Mouse (Mus musculus) liver, embryonic 13.5 days (tissue): ENCODE data around the gene Stkld1. TPM values are rescaled to one million over a fixed set of nuclear protein-coding genes. Genes with fewer than 3 reads are reported as not detected.
"Not testable (repeated sequence)": the region's sequence is repeated elsewhere in the genome, so short reads cannot be mapped to it uniquely, and the experiment has no call there.

ENCODE experiments used
- ATAC-seq: fragments of 200-750 bp; cut with Nextera tagmentation; 2 replicates; pipeline ENCODE4 v1.8.0; 2017; ENCODE audit warnings: low read depth, mild to moderate bottlenecking, moderate number of reproducible peaks, moderate library complexity
- DNase-seq: peaks from one replicate; pipeline ENCODE4 v3.0.0; 2022
- H3K27ac ChIP-seq: fragments of 300-500 bp; sonication (generic); 2 replicates; pipeline ENCODE4 v1.5.1; 2015; ENCODE audit warnings: moderate library complexity, mild to moderate bottlenecking, inconsistent platforms
- H3K27me3 ChIP-seq: fragments of 300-500 bp; sonication (generic); 2 replicates; pipeline ENCODE4 v1.6.1; 2015; ENCODE audit warnings: mild to moderate bottlenecking, inconsistent platforms
- H3K36me3 ChIP-seq: fragments of 300-500 bp; sonication (generic); 2 replicates; pipeline ENCODE4 v1.6.1; 2015; ENCODE audit warnings: mild to moderate bottlenecking, inconsistent platforms
- H3K4me1 ChIP-seq: fragments of 300-500 bp; sonication (generic); replicated peaks from 2 replicates; pipeline ENCODE4 v1.6.1; 2015; ENCODE audit warnings: inconsistent platforms
- H3K4me2 ChIP-seq: fragments of 300-500 bp; sonication (generic); 2 replicates; pipeline ENCODE4 v1.6.1; 2015; ENCODE audit warnings: inconsistent platforms, mild to moderate bottlenecking, moderate library complexity
- H3K4me3 ChIP-seq: fragments of 300-500 bp; sonication (generic); replicated peaks from 2 replicates; pipeline ENCODE4 v1.5.1; 2015; ENCODE audit warnings: mild to moderate bottlenecking, inconsistent platforms
- H3K9ac ChIP-seq: fragments of 300-500 bp; sonication (generic); 2 replicates; pipeline ENCODE4 v1.6.1; 2015; ENCODE audit warnings: mild to moderate bottlenecking, inconsistent platforms
- H3K9me3 ChIP-seq: fragments of 300-500 bp; sonication (generic); replicated peaks from 2 replicates; pipeline ENCODE4 v1.6.1; 2016; ENCODE audit warnings: inconsistent platforms
- WGBS: fragments of 180-500 bp; shearing (Covaris S2); methylation state at CpG from one replicate; pipeline ENCODE4 v1.1.7; 2015; ENCODE audit not compliant: insufficient replicate concordance; 5-methylcytosine and 5-hydroxymethylcytosine counted together
- polyA plus RNA-seq: library from polyadenylated mRNA; unstranded; fragments of >200 nt; fragmentation: Nextera tagmentation; extraction: Ambion mirVana; gene quantifications from 2 replicates; pipeline ENCODE4 v1.2.1, GENCODE M21; 2015

The Stkld1 gene
- 0.08 and 0.09 TPM in 2 replicates for polyA plus RNA-seq

DNA sequence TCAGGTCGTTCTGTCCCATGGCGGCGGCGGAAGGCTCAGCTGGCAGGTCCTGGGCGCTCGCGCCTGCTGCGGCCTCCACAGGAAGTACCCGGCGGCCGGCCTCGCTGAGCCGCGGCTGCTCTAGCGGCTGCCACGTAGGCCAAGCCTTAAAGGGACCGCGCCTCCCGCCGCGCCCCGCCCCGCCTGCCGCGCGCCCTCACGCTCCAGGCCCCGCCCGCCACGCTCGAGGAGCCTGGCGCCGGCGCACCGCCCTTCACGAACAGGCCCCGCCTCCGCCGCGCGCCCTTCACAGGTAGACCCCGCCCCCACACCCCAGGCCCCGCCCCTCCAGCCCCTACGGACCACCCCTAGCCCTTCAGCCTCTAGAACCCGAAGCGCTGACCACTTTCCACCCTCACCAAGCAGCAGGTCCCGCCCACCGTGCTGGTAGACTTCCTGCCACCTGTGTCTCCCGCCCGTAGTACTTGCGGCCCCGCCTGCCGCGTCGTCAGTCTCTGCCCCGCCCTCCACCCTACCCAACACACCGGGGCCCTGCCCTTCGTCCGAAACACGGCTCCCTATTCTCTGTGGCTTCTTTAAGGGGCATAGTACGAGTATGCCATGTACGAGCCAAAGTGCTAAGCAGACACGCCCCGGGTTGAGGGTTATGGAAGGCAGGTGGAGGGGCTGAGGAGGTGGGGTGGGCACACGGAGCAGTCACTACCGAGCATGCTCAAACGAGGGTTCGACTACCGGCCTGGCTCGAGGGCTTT lies at the start of gene Stkld1, which contains the start of gene Surf4:
Gene Stkld1, plus strand, starts transcription at position 744 of the 752 bp plus-strand sequence.
Gene Surf4, minus strand, starts transcription at position 625 of the 752 bp plus-strand sequence.
- peak; percentile 93 for ATAC-seq
- no peaks in the 10 kb centered on the region for H3K9me3 ChIP-seq
- DNase-seq = peak; percentile 92
- H3K4me1 ChIP-seq = peaks cover 59% of the 10 kb centered on the region
- peak within 1 kb of the TSS; percentile 99 for H3K9ac ChIP-seq
- peak within 1 kb of the TSS; percentile 89 for H3K27ac ChIP-seq
- H3K36me3 ChIP-seq = peaks cover 36% of the 10 kb centered on the region
- 1% methylated on average over 61 of the region's 70 CpGs for WGBS
- H3K4me3 ChIP-seq = peak within 1 kb of the TSS; percentile 97
- no peaks in the 10 kb centered on the region for H3K27me3 ChIP-seq
- peak within 1 kb of the TSS; percentile 94 for H3K4me2 ChIP-seq

DNA sequence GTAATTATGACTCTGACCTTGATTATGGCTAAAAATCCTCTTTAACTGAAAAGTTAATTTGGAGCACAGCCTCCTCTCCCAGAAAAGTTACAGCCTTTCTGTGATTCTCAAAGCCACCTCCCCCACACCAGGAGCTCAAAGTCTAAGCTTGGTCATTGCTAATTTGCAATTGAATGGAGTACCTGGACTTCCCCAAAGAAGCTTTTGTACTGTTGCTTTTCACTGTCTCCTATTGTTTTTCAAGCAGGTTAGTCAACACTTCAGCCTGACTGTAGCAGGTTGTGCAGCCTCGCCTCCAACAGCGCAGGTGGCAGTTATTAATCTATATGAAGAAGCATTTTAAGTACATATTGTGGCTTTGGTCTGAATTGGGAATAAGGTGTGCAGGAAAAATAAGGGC lies 48.3 kb upstream of the Stkld1 start:
- WGBS = 74% methylated on average over 2 of the region's 2 CpGs
- ATAC-seq, H3K27me3 ChIP-seq, H3K9ac ChIP-seq, DNase-seq, H3K4me3 ChIP-seq, H3K4me2 ChIP-seq, H3K9me3 ChIP-seq, H3K27ac ChIP-seq, H3K4me1 ChIP-seq: not testable (repeated sequence)
- peaks cover 24% of the 10 kb centered on the region for H3K36me3 ChIP-seq

DNA sequence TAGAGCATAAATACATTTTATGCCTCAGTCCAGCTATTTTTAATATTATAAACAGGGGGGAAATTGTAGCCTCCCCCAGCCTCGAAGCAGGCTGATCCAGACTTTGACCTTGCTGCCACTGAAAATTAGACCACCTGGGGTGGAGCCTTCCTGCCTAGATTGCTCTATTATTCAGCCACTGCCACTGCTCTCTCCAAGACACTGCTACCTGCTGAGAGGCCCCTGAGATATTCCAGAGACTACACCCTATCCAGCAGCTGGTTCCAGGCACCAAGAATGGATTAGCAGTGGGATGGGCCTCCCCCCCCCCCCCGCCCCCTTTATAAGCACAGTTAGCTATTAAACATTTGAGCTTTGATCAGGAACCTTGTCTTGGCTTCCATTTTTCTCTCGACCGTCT lies 47.7 kb upstream of the Stkld1 start:
- H3K4me1 ChIP-seq, DNase-seq, H3K4me2 ChIP-seq, H3K9ac ChIP-seq, H3K27me3 ChIP-seq, H3K27ac ChIP-seq, H3K9me3 ChIP-seq, H3K4me3 ChIP-seq, ATAC-seq: not testable (repeated sequence)
- H3K36me3 ChIP-seq = peaks cover 30% of the 10 kb centered on the region
- WGBS = 77% methylated on average over 4 of the region's 4 CpGs

DNA sequence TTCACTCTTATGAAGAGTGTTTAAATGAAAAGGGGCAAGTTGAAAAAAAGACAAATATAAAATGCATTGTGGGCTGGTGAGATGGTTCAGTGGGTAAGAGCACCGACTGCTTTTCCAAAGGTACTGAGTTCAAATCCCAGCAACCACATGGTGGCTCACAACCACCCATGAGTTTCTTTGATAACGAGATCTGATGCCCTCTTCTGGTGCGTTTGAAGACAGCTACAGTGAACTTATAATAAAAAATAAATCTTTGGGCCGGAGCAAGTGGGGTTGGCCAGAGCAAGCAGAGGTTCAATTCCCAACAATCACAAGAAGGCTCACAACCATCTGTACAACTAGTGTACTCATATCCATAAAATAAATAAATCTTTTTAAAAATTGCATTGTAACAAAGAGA lies 37.9 kb upstream of the Stkld1 start:
- Histone ChIP-seq H3K27me3 (no peaks in the 10 kb centered on the region), H3K4me1 (peaks cover 11% of the 10 kb centered on the region), H3K27ac (no peak overlapping the region), H3K9me3 (no peaks in the 10 kb centered on the region), H3K9ac (no peak overlapping the region), H3K4me3 (no peak overlapping the region), H3K36me3 (peaks cover 94% of the 10 kb centered on the region), H3K4me2 (no peak overlapping the region)
- DNase-seq (no peak), ATAC-seq (no peak)
- WGBS = 71% methylated on average over 4 of the region's 4 CpGs

DNA sequence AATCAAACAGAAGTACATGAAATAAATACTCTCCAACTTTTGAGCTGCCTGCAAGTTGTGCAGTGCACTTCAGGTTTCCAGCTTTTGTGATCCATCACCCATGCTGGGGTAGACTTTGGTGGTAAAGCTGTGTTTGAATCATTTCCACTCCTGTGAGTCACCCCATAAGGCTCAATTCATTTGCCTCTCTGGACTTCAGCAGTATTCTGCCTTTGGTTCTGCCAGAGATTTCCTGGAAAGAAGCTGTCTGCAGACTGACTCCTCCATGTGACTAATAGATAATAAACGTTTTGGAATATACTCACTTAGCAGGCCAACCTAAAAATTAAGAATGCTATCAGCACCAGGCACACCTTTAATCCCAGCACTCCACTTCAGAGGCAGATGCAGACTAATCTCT lies 33.1 kb upstream of the Stkld1 start:
- H3K9me3 ChIP-seq = no peaks in the 10 kb centered on the region
- H3K36me3 ChIP-seq = peaks cover 71% of the 10 kb centered on the region
- H3K27ac ChIP-seq = no peak overlapping the region
- 17% methylated on average over 1 of the region's 1 CpGs for WGBS
- no peaks in the 10 kb centered on the region for H3K27me3 ChIP-seq
- ATAC-seq = no peak
- peaks cover 42% of the 10 kb centered on the region for H3K4me1 ChIP-seq
- peak overlapping the region; percentile 88 for H3K4me3 ChIP-seq
- H3K9ac ChIP-seq = peak overlapping the region; percentile 89; the same call in 1 of the 2 replicates
- H3K4me2 ChIP-seq = peak overlapping the region; percentile 91
- no peak for DNase-seq

DNA sequence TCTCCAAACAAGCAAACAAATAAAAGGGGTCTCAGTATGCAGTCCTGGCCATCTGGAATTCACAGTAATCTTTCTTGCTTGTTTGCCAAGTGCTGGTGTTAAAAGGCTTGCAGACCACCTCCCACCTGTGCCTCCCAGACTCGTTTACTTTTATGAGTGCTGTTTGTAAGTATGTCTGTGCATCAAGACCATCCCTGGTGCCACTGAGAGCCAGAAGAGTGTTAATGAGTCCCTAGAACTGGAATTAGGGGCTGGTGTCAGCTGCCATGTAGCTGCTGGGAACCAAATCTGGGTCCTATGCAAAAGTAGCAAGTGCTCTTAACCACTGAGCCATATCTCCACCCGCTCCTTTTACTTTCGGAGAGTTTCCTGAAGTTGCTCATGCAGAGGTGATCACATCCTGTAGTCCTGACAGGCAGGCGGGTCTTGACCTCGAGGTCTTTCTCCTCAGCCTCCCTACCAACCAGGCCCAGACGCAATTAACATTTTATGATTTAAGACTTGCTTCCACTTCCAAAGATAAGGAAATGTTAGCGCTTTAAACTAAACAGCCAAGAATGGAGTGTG lies 31.9 kb upstream of the Stkld1 start:
- Histone ChIP-seq H3K27me3 (no peaks in the 10 kb centered on the region), H3K36me3 (peaks cover 71% of the 10 kb centered on the region), H3K27ac (peak overlapping the region; percentile 91), H3K4me2 (peak overlapping the region; percentile 91), H3K9ac (peak overlapping the region; percentile 89), H3K4me1 (peaks cover 42% of the 10 kb centered on the region), H3K4me3 (peak overlapping the region; percentile 88), H3K9me3 (no peaks in the 10 kb centered on the region)
- ATAC-seq = no peak
- DNase-seq = no peak
- 5% methylated on average over 7 of the region's 7 CpGs for WGBS

DNA sequence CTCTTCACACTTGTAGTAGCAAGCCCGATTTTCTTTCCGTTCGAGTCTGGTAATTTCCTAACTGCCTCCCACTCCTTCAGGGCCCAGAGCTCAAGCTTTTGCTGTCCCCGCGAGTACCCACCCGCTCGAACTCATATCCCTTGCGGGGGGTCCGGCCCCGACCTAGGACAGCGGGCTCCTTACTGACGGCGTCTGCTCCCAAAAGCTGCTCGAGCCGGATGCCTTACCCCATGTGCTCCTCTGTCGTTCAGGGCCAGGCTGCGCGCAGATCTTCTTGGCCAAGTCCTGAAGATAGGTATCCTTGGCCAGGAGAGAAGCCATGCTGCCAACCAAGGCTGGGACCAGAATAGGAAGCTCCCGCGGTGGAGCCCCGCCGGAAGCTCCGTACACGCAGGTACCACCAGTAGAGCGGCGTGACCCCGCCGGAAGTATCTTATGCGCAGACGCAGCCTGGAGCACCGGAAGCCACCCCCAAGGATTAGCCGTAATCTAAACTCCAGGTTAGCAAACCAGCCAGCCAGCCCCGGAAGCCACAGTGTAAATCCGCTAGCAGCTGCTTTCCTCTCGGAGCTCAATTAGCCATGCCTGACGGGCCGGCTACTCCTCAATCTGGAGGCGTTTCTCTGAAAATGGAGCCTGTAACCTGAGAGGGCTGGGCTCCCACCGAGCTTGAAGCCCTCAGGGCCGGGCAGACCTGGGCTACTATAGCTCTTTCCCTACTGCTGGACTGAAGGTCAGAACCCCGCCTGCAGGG lies 31.2 kb upstream of the Stkld1 start, which contains the start of gene Surf6:
Gene Surf6, minus strand, starts transcription at position 413 of the 754 bp plus-strand sequence.
- Histone ChIP-seq H3K9ac (peak within 1 kb of the TSS; percentile 89), H3K4me3 (peak within 1 kb of the TSS; percentile 88), H3K9me3 (no peaks in the 10 kb centered on the region), H3K4me1 (peaks cover 47% of the 10 kb centered on the region), H3K27ac (peak within 1 kb of the TSS; percentile 91), H3K4me2 (peak within 1 kb of the TSS; percentile 91), H3K27me3 (no peaks in the 10 kb centered on the region), H3K36me3 (peaks cover 71% of the 10 kb centered on the region)
- peak; percentile 94 for ATAC-seq
- peak; percentile 93 for DNase-seq
- under 1% methylated on average over 41 of the region's 41 CpGs for WGBS

DNA sequence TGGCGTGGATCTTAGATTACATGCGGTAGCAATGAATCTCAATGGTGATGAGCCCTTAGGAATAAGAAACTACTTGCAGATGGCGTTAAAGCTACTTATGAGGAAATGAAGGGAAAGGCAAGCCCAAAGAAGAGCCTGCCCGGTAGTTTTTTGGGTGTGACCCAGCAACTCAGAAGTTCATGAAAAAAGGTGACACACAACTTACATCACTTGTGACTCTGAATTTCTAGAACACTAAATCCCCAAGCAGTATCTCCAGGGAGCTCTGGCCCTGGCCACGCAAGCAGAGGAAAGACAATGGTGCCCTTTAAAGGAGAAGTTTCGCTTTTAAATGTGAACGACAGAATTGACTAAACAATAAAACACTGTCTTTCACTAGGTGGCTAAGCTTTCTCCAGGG lies 30.5 kb upstream of the Stkld1 start:
- Histone ChIP-seq H3K4me3 (peak overlapping the region; percentile 88), H3K27ac (peak overlapping the region; percentile 91), H3K27me3 (no peaks in the 10 kb centered on the region), H3K36me3 (peaks cover 71% of the 10 kb centered on the region), H3K9me3 (no peaks in the 10 kb centered on the region), H3K4me1 (peaks cover 54% of the 10 kb centered on the region), H3K4me2 (peak overlapping the region; percentile 91), H3K9ac (peak overlapping the region; percentile 89)
- ATAC-seq (no peak), DNase-seq (no peak)
- 14% methylated on average over 7 of the region's 7 CpGs for WGBS

DNA sequence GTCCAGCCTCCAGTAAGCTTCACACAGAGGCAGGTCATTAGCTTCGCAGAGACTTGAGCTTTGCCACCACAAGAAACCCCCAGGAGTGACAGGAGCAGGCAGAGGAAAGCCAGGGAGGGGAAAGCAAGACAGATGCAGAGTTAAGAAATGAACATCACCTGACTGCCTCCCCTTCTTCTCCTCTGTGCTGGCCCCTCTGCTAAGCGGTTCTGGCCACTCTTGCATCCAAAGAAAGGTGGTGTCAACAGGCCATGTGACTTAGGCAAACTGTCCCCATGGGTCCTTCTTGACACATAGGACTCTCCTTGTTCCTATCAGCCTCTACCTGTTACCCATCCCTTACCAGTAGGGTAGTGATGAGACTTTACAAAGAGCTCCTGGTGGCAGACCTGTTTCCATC lies 27.9 kb upstream of the Stkld1 start:
- Histone ChIP-seq H3K9me3 (no peaks in the 10 kb centered on the region), H3K27ac (no peak overlapping the region), H3K4me2 (no peak overlapping the region), H3K27me3 (no peaks in the 10 kb centered on the region), H3K4me1 (peaks cover 60% of the 10 kb centered on the region), H3K9ac (peak overlapping the region; percentile 20; the same call in 1 of the 2 replicates), H3K4me3 (no peak overlapping the region), H3K36me3 (peaks cover 51% of the 10 kb centered on the region)
- ATAC-seq = no peak
- DNase-seq = no peak
- WGBS = 74% methylated on average over 2 of the region's 2 CpGs

DNA sequence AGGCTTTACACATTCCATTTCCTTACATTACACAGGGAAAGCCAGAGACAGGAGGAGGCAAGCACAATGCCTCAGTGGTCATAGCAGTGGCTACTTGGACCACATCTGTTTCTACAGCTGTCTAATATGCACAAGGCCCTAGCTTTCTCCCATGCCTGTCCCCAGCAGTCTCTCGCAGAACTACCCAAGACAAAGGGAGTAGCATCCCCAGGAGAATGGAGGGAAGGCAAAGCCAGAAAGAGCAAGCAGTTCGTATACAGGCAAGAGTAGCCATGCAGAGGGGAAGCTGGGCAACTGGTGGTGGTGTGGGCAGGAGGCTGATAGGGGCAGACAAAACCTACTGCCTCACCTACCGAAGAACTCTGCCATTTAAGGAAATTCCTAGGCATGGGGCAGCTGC lies 27.4 kb upstream of the Stkld1 start:
- no peak overlapping the region for H3K4me2 ChIP-seq
- H3K36me3 ChIP-seq = peaks cover 54% of the 10 kb centered on the region
- H3K4me1 ChIP-seq = peaks cover 55% of the 10 kb centered on the region
- WGBS = 84% methylated on average over 3 of the region's 3 CpGs
- ATAC-seq (no peak), DNase-seq (no peak)
- no peak overlapping the region for H3K4me3 ChIP-seq
- H3K27ac ChIP-seq = no peak overlapping the region
- H3K9me3 ChIP-seq = no peaks in the 10 kb centered on the region
- H3K9ac ChIP-seq = peak overlapping the region; percentile 20; the same call in 1 of the 2 replicates
- no peaks in the 10 kb centered on the region for H3K27me3 ChIP-seq

DNA sequence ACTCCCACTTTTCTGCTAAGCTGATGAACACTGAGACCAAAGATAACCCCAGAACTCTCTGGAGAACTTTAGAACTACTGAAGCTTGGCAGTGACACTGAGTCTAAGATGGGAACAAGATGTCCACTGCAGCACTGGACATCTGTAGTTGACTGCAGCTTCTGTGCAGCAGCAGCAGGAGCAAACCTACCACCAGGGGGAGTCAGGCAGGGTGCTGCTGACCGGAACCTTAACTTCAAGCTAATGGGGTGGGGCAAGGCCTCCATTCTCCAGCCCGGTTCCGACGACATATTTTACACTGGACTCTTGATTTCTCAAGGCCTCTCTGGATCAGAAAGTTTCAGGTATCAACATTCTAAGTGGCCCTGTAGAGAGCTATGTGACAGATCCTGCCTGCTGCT lies 26.7 kb upstream of the Stkld1 start:
- DNase-seq (peak; percentile 37), ATAC-seq (no peak)
- Histone ChIP-seq H3K36me3 (peaks cover 61% of the 10 kb centered on the region), H3K4me1 (peaks cover 55% of the 10 kb centered on the region), H3K9me3 (no peaks in the 10 kb centered on the region), H3K9ac (no peak overlapping the region), H3K27ac (no peak overlapping the region), H3K4me2 (no peak overlapping the region), H3K27me3 (no peaks in the 10 kb centered on the region), H3K4me3 (no peak overlapping the region)
- 45% methylated on average over 4 of the region's 4 CpGs for WGBS
